Mouse (Mus musculus) NIH3T3 (cell line): ENCODE results near the gene Rrp12.
A peak's percentile ranks its signal among the peaks of the same experiment; 100 is the strongest.

ENCODE experiments used
- DNase-seq: peaks from one replicate; pipeline ENCODE4 v3.0.0-alpha.2; 2012; ENCODE audit warnings: low read depth

Gene Rrp12

DNA sequence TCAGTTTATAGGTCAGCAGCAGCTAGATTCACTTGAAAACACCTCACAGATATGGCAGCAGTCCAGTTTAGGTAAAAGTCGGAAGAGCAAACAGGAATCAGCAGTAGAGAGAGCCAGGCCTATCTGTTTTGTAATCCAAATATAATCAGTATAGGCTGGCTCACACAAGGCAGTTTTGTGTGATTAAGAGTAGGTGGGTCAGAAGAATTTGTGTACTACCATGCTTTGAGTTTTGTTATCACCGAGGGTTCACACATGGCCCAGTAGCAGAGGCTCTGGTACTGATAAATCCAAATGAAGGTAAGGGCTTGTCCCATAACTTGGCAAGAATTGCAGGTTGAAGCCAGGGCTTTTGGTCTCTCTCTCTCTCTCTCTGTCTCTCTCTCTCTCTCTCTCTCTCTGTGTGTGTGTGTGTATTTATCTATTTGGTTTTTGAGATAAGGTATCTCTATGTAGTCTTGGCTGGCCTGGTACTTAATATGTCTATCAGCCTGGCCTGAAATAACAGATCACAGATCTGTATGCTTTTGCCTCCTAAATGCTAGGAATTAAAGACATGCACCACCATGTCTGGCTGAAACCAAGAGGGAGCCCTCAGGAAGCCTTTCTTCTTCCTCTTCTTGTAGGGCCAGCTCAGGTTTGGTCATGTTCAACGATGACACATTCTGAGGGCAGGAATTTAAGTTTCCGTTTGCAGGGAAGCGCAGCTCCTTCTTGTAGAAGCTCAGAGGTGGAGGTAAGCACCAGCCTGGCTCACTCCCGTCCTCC is 10.5 kb upstream of the Rrp12 start:
- DNase-seq: no peak

DNA sequence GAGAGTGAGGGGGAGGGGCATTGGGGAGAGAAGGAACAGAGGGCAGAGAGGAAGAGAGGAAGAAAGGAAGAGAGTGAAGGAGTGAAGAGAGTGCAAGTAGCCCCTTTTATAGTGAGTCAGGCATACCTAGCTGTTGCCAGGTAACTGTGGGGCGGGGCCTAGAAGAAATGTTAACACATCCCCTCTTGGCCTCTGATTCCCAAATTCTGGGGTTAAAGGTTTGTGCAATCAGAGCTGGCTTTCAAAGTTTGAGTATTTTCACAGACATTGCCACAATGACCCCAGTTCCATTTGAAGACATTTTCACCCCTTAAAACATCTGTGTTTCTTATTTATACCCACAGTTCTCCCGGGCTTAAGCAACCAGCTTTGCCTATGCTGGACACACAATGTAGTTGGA is 9.3 kb upstream of the Rrp12 start:
- no peak for DNase-seq

- no peak for DNase-seq
These were observed 7.0 kb upstream of the Rrp12 start for GRCm38 (mm10) chr19:41902848-41903593.

GRCm38 (mm10) chr19:41901696-41902095 is 5.7 kb upstream of the Rrp12 start:
- peak; percentile 36 for DNase-seq

DNA sequence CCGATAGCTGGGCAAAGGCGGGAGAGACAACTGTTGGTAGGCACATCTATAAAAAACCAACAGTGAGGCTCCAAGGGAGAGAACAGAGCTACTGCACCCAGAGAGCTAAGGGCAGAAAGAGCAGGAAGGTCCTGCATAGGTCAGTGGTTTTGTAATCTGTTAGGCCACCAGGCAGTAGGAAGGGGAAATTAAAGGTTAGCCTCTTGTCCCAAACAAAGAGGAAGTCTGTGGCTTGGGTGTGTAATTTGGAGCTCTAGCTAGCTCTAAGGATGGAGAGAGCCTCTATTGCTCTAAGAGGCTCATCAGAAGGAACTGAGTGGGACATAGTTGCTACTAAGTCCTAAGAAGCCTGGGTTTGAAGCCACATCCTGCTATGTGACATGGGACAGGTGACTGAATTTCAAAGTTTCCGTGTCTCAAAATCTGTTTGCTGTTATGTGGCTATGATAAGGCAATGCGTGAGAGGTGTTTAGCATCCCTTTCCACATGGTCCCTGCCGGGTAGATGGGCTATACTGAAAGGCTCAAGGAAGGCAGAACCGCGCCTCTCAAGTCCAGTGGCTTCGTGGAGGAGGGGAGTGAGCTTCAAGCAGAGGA is 4.6 kb upstream of the Rrp12 start:
- no peak for DNase-seq

GRCm38 (mm10) chr19:41898860-41899259 is 2.9 kb upstream of the Rrp12 start:
- DNase-seq: peak; percentile 82

DNA sequence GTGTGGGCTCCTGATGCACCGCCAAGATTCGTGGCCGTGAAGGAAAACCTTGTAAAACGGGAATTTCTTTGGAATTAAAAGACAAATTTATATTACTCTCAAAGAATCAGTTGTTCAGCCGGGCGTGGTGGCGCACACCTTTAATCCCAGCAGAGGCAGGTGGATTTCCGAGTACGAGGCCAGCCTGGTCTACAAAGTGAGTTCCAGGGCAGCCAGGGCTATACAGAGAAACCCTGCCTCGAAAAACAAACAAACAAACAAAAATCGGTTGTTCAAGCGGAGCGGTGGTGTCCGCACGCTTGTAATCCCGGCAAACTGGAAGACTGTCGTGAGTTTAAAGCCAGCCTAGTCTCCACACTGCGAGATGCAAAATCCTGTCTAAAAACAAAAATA is 342 bp upstream of the Rrp12 start:
- no peak for DNase-seq

- DNase-seq: no peak
These were observed 1.0 kb downstream of the Rrp12 start for GRCm38 (mm10) chr19:41894959-41895358.

DNA sequence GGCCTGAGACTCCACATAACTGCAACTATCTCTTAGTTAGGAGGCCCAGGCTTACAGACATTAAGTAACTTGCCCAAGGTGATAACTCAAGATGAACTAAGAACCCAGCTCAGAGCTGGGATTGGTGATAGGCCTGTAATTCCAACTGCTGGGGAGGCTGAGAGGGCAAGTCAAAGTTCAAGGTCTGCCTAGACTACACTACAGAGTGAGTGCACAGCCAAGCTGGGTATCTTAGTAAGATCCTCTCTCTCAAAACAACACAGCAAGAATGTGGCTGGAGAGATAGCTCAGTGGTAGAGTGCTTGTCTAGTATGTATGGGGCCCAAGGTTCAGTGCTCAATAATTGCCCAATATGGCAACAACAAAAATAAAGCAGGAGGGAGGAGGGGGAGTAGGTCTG is 7.8 kb downstream of the Rrp12 start:
- no peak for DNase-seq

GRCm38 (mm10) chr19:41883882-41884281 is 12.1 kb downstream of the Rrp12 start:
- DNase-seq: no peak

GRCm38 (mm10) chr19:41881842-41882241 is 14.1 kb downstream of the Rrp12 start:
- DNase-seq: no peak

- DNase-seq: no peak
These were observed 21.6 kb downstream of the Rrp12 start for GRCm38 (mm10) chr19:41874356-41874755.

DNA sequence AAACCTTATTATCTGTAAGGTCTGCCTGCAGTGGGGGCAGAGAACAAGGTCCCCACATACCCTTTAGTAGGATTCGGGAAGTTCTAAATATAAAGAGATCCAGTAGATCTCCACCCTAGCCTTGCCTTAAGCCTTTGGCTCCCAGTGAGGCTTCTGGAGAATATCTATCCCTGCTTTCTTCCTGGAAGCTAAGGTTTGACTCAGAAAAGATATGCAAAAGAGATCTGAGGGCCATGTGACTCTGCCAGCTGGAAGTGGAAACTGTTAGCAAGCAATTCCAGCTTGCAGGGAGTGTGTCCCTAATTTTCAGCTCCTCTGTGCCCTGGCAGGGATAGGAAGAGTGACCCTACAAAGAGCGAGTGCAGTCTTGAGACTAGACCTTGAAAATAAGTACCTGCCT is 23.7 kb downstream of the Rrp12 start:
- DNase-seq: no peak

DNA sequence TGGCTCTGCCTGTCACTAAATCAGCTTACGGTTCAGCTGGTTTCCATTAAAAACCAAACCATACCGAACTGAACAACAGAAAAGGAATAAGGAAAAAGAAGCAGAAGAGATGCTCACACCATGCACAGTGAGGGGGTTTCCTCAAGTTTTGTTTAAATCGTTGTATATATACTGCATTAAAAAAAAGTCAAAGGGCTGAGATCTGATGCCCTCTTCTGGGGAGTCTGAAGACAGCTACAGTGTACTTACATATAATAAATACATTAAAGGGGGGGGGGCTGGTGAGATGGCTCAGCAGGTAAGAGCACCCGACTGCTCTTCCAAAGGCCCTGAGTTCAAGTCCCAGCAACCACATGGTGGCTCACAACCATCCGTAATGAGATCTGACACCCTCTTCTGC is 26.0 kb downstream of the Rrp12 start:
- peak; percentile 59 for DNase-seq

DNA sequence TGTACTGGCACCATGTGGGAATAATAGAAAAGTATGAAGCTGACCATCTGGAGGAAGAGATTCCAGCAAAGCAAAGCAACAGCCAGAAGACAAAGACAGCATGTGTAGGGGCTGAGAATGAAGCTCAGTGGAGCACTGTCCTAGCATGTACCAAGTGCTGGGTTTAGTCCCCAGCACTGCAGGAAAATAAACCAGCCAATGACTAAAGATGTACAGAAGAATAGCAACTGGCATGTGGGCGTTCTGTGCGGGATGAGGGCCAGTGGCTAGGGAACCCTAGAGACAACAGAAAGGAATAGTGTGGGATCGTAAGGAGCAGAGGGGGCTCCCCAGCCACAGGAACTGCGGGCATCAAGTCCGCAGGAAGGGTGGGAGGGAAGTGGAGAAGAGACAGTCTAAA is 26.7 kb downstream of the Rrp12 start:
- DNase-seq: no peak

- no peak for DNase-seq
These were observed 29.3 kb downstream of the Rrp12 start for GRCm38 (mm10) chr19:41866707-41867106.

- DNase-seq: peak; percentile 35
These were observed 38.1 kb downstream of the Rrp12 start for GRCm38 (mm10) chr19:41857816-41858310.

DNA sequence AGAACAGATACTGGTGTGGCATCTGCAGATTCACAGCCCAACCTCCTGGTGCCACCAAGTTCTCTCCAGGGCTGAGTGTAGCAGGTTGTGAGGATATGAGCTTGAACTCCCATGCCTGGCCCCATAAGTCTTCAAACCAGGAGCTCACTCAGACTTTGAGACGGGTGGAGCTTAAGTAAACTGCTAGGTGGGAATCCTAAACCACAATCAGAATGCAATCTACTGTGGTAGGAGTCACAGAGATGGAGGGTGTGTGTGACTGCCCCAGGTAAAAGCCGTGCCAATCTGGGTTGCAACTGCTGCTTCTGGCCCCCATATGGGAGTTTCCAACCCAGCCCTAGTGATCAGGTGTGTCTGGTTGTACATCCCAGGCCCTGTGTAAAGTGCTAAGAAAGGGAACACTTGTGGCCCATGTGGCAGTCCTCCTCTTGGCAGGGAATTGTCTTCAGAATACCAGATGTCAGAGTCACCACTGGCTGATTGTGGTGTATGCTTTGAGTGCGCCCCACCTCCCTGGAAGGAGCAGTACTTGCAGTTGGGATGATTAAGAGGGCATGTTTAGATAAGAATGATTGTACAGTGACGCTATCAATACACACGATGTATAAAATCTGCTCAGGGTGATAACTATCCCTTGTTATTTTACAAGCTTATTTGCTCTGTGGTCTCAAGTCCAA is 38.7 kb downstream of the Rrp12 start:
- DNase-seq: peak; percentile 59

GRCm38 (mm10) chr19:41852423-41852822 is 43.5 kb downstream of the Rrp12 start:
- no peak for DNase-seq

GRCm38 (mm10) chr19:41850719-41851543 is 45.0 kb downstream of the Rrp12 start:
- no peak for DNase-seq

DNA sequence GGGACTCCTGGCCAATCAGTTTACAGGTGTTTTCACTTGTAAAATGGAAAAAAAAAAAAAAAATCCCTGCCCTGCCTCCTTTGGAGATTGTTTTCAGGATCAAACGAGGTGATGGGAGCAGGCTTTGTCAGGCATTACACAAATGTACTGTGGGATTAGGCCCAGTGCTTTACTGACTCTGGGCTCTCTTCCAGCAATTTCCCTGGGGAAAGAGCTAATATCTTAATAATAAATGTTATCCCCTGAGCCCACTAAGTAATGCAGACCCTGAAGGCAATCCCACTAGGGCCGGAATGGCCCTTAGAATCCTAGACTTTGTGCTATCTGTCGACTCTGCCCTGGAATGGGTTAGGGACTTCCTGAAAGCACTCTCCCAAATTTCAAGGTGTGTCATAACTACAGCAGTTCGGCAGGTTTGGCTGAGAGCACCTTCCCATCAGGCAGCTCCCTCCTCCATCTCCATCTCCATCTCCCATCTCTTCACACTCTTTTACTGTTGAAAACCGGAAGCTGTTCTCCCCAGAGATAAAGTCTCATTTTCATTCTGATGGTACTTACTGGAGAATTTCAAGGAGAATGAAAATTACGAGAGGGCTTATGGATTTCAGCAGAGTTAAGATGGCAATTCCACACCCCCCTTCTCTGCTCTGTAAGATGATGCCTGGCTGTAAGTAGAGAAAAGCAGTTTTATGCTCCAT is 45.8 kb downstream of the Rrp12 start:
- DNase-seq: peak; percentile 29
